Mouse (Mus musculus) cerebellum, adult 2 months (tissue): ENCODE results near the gene Pgm5. TPM values are rescaled to one million over a fixed set of nuclear protein-coding genes. Genes with fewer than 3 reads are reported as not detected.

ENCODE experiments used
- DNase-seq, 2 experiments: peaks; one replicate each; pipeline ENCODE4 v3.0.0; 2021
- H3K27ac ChIP-seq: fragments of 200-500 bp; 2 replicates; pipeline ENCODE4 v1.5.1; 2012; ENCODE audit warnings: low read length, control low read depth, inconsistent platforms; ENCODE audit not compliant: insufficient read depth
- H3K27me3 ChIP-seq: fragments of 200-500 bp; 2 replicates; pipeline ENCODE4 v1.6.1; 2012; ENCODE audit warnings: inconsistent platforms, mild to moderate bottlenecking, low read length, moderate library complexity; ENCODE audit not compliant: control insufficient read depth, insufficient read depth
- H3K4me1 ChIP-seq: fragments of 200-500 bp; 2 replicates; pipeline ENCODE4 v1.6.1; 2011; ENCODE audit warnings: low read length; ENCODE audit not compliant: control insufficient read depth, insufficient read depth
- H3K4me3 ChIP-seq: fragments of 200-500 bp; replicated peaks from 2 replicates; pipeline ENCODE3; 2011; ENCODE audit warnings: mild to moderate bottlenecking, low read depth, low read length, control low read depth; ENCODE audit not compliant: insufficient read depth
- CTCF ChIP-seq: fragments of 200-500 bp; IDR thresholded peaks from 2 replicates; pipeline ENCODE4 v1.5.1; 2011; ENCODE audit warnings: low read depth, mild to moderate bottlenecking, control low read depth, low read length, moderate library complexity, borderline replicate concordance; ENCODE audit not compliant: insufficient read depth
- POLR2A ChIP-seq: fragments of 200-500 bp; IDR thresholded peaks from 2 replicates; pipeline ENCODE4 v1.6.1; 2011; ENCODE audit warnings: low read length, control low read depth, borderline replicate concordance; ENCODE audit not compliant: insufficient read depth
- WGBS: fragments of 180-500 bp; shearing (Covaris S2); methylation state at CpG from one replicate; pipeline ENCODE4 v1.1.7; 2018; 5-methylcytosine and 5-hydroxymethylcytosine counted together
- polyA plus RNA-seq: library from polyadenylated mRNA; depleted of rRNA; stranded (reverse); fragments of >200 nt; gene quantifications from 2 replicates; pipeline ENCODE4 v1.2.3, GENCODE M21; 2012

Pgm5 gene
- polyA plus RNA-seq, 1 experiment = 3.8 TPM

DNA sequence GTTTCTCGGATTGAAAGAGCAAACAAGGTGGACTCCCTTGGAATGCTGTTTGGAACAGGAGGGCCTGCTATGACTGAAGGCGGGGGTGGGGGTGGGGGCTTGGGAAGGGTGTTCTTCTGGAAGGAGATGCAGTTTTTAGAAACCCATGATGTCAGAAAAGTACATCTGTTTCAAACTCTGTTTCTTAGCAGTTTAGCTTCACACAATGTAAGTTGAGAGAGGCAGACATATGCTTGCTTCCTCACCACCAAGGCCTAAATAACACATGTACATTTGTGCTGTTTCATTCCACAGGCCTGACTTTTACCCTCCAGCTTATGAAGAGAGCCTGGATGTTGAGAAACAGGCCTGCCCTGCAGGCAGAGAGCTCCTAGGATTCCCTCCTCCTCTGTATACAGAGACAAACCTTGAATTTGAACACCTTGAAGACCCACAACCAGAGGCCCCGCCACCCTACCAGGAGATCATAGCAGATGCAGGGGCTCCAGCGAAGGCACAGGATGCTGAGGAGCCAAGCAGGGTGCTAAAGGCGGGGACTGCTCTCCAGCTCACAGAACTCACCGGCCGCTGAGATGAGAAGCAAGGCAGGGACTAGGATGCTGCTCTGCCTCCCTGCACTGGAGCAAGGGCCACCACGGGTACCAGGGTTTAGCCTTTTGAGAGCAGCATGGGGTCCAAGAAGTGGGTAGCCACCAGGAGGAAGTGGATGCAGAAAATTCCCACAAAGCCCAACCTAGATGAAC is 184.2 kb downstream of the Pgm5 start:
- H3K4me3 ChIP-seq = no peak overlapping the region
- TF ChIP-seq POLR2A (no peak), CTCF (no peak)
- DNase-seq = no peak
- H3K4me1 ChIP-seq = no peaks in the 10 kb centered on the region
- no peaks in the 10 kb centered on the region for H3K27me3 ChIP-seq
- H3K27ac ChIP-seq = no peak overlapping the region
- WGBS = 77% methylated on average over 8 of the region's 8 CpGs

DNA sequence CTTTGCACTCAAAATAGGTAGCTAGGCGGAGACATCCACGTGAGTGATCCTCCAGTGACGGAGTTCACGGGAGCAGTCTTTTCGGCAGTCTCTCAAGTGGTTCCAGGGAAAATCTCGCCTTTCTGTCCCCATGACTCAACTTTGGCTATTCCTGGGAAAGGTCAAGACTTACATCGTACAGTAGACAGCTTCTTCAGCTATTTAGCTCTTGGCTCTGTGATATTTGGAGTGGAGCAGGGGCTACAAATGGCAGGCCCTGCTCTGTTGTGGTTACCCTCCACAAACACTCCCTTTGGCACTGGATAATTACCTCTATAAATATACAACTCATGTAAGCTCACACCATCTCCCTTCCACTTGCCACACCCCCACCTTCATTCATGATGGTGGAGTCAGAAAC is 185.2 kb downstream of the Pgm5 start:
- H3K4me3 ChIP-seq = no peak overlapping the region
- 84% methylated on average over 7 of the region's 7 CpGs for WGBS
- DNase-seq = no peak

DNA sequence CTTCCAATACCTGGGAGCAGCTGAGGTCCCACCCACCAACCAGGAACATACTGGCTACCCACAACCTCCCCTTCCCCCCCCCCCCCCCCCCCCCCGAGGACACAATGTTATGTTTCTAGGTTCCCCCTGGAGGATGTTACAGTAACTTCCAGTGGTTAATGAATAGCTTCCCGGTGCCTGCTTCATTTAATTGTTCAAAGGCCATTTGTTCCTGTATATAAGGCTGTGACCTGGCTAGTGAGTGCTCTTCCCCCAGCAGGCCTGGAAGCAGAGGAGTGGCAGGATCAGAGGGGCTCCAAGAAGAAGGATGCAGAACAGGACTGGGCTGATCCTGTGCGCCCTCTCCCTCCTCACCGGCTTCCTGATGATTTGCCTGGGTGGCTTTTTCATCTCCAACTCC is 187.9 kb downstream of the Pgm5 start, which contains the start of gene Tmem252:
TSS of gene Tmem252 (plus strand) at position 247 of the 400 bp plus-strand sequence.
- no peak for DNase-seq
- no peak within 1 kb of the TSS for H3K4me3 ChIP-seq
- WGBS = 65% methylated on average over 4 of the region's 4 CpGs
- H3K27ac ChIP-seq = no peak within 1 kb of the TSS
- no peaks in the 10 kb centered on the region for H3K4me1 ChIP-seq
- no peaks in the 10 kb centered on the region for H3K27me3 ChIP-seq
- TF ChIP-seq CTCF (no peak), POLR2A (no peak)

More for the DNA sequence above, 185.2 kb downstream of the Pgm5 start:
- TF ChIP-seq POLR2A = no peak
- TF ChIP-seq CTCF = no peak
- no peaks in the 10 kb centered on the region for H3K4me1 ChIP-seq
- H3K27ac ChIP-seq = no peak overlapping the region
- H3K27me3 ChIP-seq = no peaks in the 10 kb centered on the region

DNA sequence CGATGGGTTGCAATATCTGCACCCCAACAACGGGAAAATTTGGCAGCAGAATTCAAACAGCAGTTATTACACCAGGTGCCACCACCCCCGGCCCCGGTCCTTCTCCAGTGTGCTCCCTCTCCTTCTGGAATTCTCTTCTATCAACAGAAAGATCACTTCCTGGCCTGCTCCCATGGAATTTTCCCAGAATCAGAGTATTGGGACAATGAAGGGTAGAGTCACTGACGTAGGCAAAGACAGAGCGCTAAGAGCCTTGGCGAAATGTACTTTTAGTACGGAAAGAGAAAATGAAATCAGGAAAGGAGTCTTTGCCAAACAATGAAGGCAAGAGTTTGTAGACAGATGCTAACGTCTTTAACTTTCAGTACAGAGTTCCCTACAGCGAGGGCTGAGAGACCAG is 188.3 kb downstream of the Pgm5 start:
- no peaks in the 10 kb centered on the region for H3K27me3 ChIP-seq
- 79% methylated on average over 10 of the region's 10 CpGs for WGBS
- H3K27ac ChIP-seq = no peak overlapping the region
- TF ChIP-seq CTCF (no peak), POLR2A (no peak)
- H3K4me3 ChIP-seq = no peak overlapping the region
- no peak for DNase-seq
- H3K4me1 ChIP-seq = no peaks in the 10 kb centered on the region

DNA sequence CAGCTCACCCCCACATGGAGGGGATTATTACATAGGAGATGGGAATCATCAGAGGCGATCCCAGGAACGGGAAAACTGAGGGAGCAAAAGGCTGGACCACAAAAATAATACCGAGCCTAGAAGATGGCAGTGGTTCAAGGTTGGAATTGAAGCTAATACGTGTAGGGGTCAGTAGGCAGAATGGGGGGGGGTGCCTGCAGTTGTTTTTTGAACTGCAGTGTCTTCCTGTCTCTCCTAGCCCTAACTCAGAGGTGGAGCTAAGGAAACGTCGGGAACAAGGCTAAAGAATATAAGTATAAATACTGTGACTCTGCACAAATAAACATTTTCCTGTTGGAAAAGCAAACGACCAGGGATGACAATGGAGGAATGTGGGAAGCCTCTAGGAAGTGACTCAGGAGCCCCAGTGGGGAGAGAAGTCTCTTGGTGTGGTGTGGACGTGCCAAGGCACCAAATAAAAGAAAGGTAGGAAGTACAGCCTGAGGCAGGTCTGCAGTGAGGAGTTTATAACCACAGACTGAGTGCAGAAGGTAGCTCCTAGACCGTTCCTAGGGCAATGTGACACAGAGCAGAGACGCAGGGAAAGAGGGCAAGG is 189.2 kb downstream of the Pgm5 start:
- Histone ChIP-seq H3K4me1 (no peaks in the 10 kb centered on the region), H3K27ac (no peak overlapping the region), H3K4me3 (no peak overlapping the region), H3K27me3 (no peaks in the 10 kb centered on the region)
- no peak for TF ChIP-seq POLR2A
- TF ChIP-seq CTCF = no peak
- DNase-seq = no peak
- WGBS = 72% methylated on average over 10 of the region's 10 CpGs

DNA sequence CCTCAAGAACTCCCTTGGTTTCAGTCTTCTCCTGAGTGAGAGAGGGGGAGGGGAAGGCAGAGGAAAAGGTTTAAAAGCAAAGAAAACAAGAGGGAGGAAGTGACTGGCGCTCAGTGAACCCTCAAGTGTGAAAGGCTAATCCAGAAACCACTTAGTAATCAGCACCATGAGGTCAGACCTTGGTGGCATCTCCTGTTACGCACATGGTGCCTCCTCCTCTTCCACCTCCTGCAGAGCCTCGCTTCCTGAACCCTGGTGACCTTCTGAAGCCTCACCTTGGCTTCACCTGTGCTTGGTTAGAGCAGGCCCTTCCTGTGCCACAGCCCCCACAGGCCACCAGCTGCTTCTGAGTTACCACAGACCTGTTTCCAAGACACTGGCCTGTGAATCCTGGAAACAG is 190.1 kb downstream of the Pgm5 start:
- no peak for TF ChIP-seq POLR2A
- no peak for TF ChIP-seq CTCF
- no peaks in the 10 kb centered on the region for H3K4me1 ChIP-seq
- no peak overlapping the region for H3K4me3 ChIP-seq
- no peaks in the 10 kb centered on the region for H3K27me3 ChIP-seq
- no peak for DNase-seq
- no peak overlapping the region for H3K27ac ChIP-seq
- WGBS = 73% methylated on average over 3 of the region's 3 CpGs

DNA sequence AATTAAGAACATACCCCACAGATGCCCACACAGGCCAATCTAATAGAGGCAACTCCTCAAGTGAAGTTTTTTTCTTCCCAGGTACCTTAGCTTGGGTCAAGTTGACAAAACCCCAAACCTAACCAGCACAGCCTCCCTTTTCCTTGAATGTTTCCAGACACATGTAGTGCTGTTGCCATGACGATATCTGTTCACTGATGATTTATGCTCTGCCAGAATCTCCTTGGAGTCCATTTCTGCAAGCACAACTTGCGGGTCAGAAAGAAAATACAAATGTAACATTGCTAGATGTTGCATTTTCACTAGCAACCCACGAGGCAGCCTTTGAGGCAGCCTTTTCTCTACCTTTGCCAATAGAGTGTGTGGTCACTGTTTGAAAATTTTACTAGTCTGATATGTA is 194.1 kb downstream of the Pgm5 start:
- Histone ChIP-seq H3K27me3 (no peaks in the 10 kb centered on the region), H3K27ac (no peak overlapping the region), H3K4me1 (no peaks in the 10 kb centered on the region), H3K4me3 (no peak overlapping the region)
- TF ChIP-seq POLR2A (no peak), CTCF (no peak)
- 46% methylated on average over 3 of the region's 3 CpGs for WGBS
- no peak for DNase-seq

DNA sequence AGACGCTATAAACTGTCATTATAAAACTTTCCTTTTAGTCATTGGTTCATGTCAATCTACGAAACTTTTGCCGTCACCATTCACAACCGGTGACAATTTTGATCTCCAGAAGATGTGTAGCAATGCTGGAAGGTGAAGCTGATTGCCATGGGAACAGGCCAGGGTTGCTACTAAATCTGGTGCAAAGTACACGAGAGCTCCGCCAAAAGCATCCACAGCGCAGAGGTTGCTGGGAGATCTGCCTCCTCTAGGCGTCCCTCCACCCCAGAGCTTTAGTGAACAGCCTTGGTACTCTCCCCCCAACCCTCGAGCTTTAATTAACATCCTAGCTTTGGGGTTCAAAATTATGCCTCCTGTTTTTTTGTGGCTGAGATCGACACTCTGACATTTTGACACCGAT is 195.9 kb downstream of the Pgm5 start:
- TF ChIP-seq POLR2A = no peak
- no peak for TF ChIP-seq CTCF
- DNase-seq = no peak

More for the DNA sequence above, 195.9 kb downstream of the Pgm5 start:
- Histone ChIP-seq H3K4me3 (no peak overlapping the region), H3K4me1 (no peaks in the 10 kb centered on the region), H3K27ac (no peak overlapping the region), H3K27me3 (no peaks in the 10 kb centered on the region)
- WGBS = 68% methylated on average over 11 of the region's 11 CpGs
